Mouse (Mus musculus) midbrain, embryonic 12.5 days (tissue): ENCODE measurements at regions not wholly inside any gene's neighbourhood (a gene's known extent, or its start where the extent isn't known, plus 50 kb on each side); places are given as distances from the start of the nearest gene placed in this dataset.

Experiments used
- ATAC-seq: fragments of 200-750 bp; cut with Nextera tagmentation; 2 replicates; pipeline ENCODE4 v1.8.0; 2017; ENCODE audit warnings: low read depth, moderate TSS enrichment, moderate library complexity; ENCODE audit not compliant: low FRiP score
- H3K27ac ChIP-seq: fragments of 300-500 bp; sonication (generic); replicated peaks from 2 replicates; pipeline ENCODE4 v1.5.1; 2016; ENCODE audit warnings: mild to moderate bottlenecking
- H3K27me3 ChIP-seq: fragments of 300-500 bp; sonication (generic); 2 replicates; pipeline ENCODE4 v1.6.1; 2016; ENCODE audit warnings: mild to moderate bottlenecking
- H3K36me3 ChIP-seq: fragments of 300-500 bp; sonication (generic); 2 replicates; pipeline ENCODE4 v1.6.1; 2016
- H3K4me1 ChIP-seq: fragments of 300-500 bp; sonication (generic); 2 replicates; pipeline ENCODE4 v1.6.1; 2016
- H3K4me2 ChIP-seq: fragments of 300-500 bp; sonication (generic); replicated peaks from 2 replicates; pipeline ENCODE4 v1.6.1; 2016; ENCODE audit warnings: mild to moderate bottlenecking, moderate library complexity
- H3K4me3 ChIP-seq: fragments of 300-500 bp; sonication (generic); 2 replicates; pipeline ENCODE4 v1.5.1; 2016; ENCODE audit warnings: mild to moderate bottlenecking
- H3K9ac ChIP-seq: fragments of 300-500 bp; sonication (generic); replicated peaks from 2 replicates; pipeline ENCODE4 v1.6.1; 2016; ENCODE audit warnings: mild to moderate bottlenecking, moderate library complexity
- H3K9me3 ChIP-seq: fragments of 300-500 bp; sonication (generic); 2 replicates; pipeline ENCODE4 v1.6.1; 2016; ENCODE audit warnings: mild to moderate bottlenecking
- WGBS: fragments of 180-500 bp; shearing (Covaris S2); methylation state at CpG from one replicate; pipeline ENCODE4 v1.1.7; 2016; 5-methylcytosine and 5-hydroxymethylcytosine counted together

- Histone ChIP-seq H3K27me3 (no peaks in the 10 kb centered on the region), H3K9me3 (no peaks in the 10 kb centered on the region), H3K4me3 (no peak overlapping the region), H3K27ac (no peak overlapping the region), H3K4me2 (no peak overlapping the region), H3K4me1 (no peaks in the 10 kb centered on the region), H3K9ac (no peak overlapping the region), H3K36me3 (no peaks in the 10 kb centered on the region)
- WGBS: 87% methylated on average over 7 of the region's 7 CpGs
- ATAC-seq: no peak
Measured at GRCm38 (mm10) chr14:99391700-99392099, 93.2 kb downstream of the Klf5 start.

GRCm38 (mm10) chr14:99392813-99393212 is 94.3 kb downstream of the Klf5 start:
- WGBS: 88% methylated on average over 2 of the region's 2 CpGs
- no peak overlapping the region for H3K4me3 ChIP-seq
- H3K36me3 ChIP-seq: no peaks in the 10 kb centered on the region
- no peak overlapping the region for H3K4me2 ChIP-seq
- no peaks in the 10 kb centered on the region for H3K4me1 ChIP-seq
- H3K9ac ChIP-seq: no peak overlapping the region
- no peak overlapping the region for H3K27ac ChIP-seq
- H3K27me3 ChIP-seq: no peaks in the 10 kb centered on the region
- no peak for ATAC-seq
- no peaks in the 10 kb centered on the region for H3K9me3 ChIP-seq

- WGBS: 93% methylated on average over 8 of the region's 8 CpGs
- H3K9me3 ChIP-seq: no peaks in the 10 kb centered on the region
- no peak for ATAC-seq
Measured at GRCm38 (mm10) chr14:99393611-99394010, 95.1 kb downstream of the Klf5 start.

GRCm38 (mm10) chr14:99403155-99403726 is 104.8 kb downstream of the Klf5 start:
- Histone ChIP-seq H3K27me3 (no peaks in the 10 kb centered on the region), H3K9ac (no peak overlapping the region), H3K9me3 (no peaks in the 10 kb centered on the region), H3K4me2 (no peak overlapping the region), H3K4me3 (no peak overlapping the region), H3K4me1 (no peaks in the 10 kb centered on the region), H3K36me3 (no peaks in the 10 kb centered on the region), H3K27ac (no peak overlapping the region)
- ATAC-seq: no peak
- WGBS: 81% methylated on average over 6 of the region's 6 CpGs

More at GRCm38 (mm10) chr14:99393611-99394010, 95.1 kb downstream of the Klf5 start:
- Histone ChIP-seq H3K4me1 (no peaks in the 10 kb centered on the region), H3K27ac (no peak overlapping the region), H3K4me2 (no peak overlapping the region), H3K9ac (no peak overlapping the region), H3K27me3 (no peaks in the 10 kb centered on the region), H3K36me3 (no peaks in the 10 kb centered on the region), H3K4me3 (no peak overlapping the region)

GRCm38 (mm10) chr14:99405228-99405627 is 106.7 kb downstream of the Klf5 start:
- H3K9me3 ChIP-seq: no peaks in the 10 kb centered on the region
- no peak overlapping the region for H3K4me2 ChIP-seq
- no peak overlapping the region for H3K27ac ChIP-seq
- no peaks in the 10 kb centered on the region for H3K27me3 ChIP-seq
- H3K4me1 ChIP-seq: no peaks in the 10 kb centered on the region
- no peak overlapping the region for H3K4me3 ChIP-seq
- H3K9ac ChIP-seq: no peak overlapping the region
- ATAC-seq: no peak
- WGBS: 81% methylated on average over 5 of the region's 5 CpGs
- no peaks in the 10 kb centered on the region for H3K36me3 ChIP-seq

GRCm38 (mm10) chr14:99411835-99412234 is 113.3 kb downstream of the Klf5 start:
- no peaks in the 10 kb centered on the region for H3K9me3 ChIP-seq
- H3K4me1 ChIP-seq: no peaks in the 10 kb centered on the region
- no peak overlapping the region for H3K4me3 ChIP-seq
- H3K36me3 ChIP-seq: no peaks in the 10 kb centered on the region
- no peak for ATAC-seq
- WGBS: 85% methylated on average over 5 of the region's 5 CpGs
- H3K27me3 ChIP-seq: 0 out of 2 replicates have a peak, but pooled peaks cover under 1% of the 10 kb centered on the region
- H3K4me2 ChIP-seq: no peak overlapping the region
- H3K9ac ChIP-seq: no peak overlapping the region
- H3K27ac ChIP-seq: no peak overlapping the region

- H3K4me2 ChIP-seq: no peak overlapping the region
- H3K27ac ChIP-seq: no peak overlapping the region
- 0 out of 2 replicates have a peak, but pooled peaks cover 2% of the 10 kb centered on the region for H3K27me3 ChIP-seq
- 73% methylated on average over 3 of the region's 3 CpGs for WGBS
- H3K36me3 ChIP-seq: no peaks in the 10 kb centered on the region
- H3K4me3 ChIP-seq: no peak overlapping the region
- H3K9ac ChIP-seq: no peak overlapping the region
- no peak for ATAC-seq
- no peaks in the 10 kb centered on the region for H3K4me1 ChIP-seq
- no peaks in the 10 kb centered on the region for H3K9me3 ChIP-seq
Measured at GRCm38 (mm10) chr14:99416169-99416568, 117.7 kb downstream of the Klf5 start.

- H3K27me3 ChIP-seq: 0 out of 2 replicates have a peak, but pooled peaks cover 2% of the 10 kb centered on the region
- H3K4me2 ChIP-seq: no peak overlapping the region
- H3K4me1 ChIP-seq: no peaks in the 10 kb centered on the region
- no peak for ATAC-seq
- H3K9ac ChIP-seq: no peak overlapping the region
- H3K9me3 ChIP-seq: no peaks in the 10 kb centered on the region
- H3K36me3 ChIP-seq: no peaks in the 10 kb centered on the region
- no peak overlapping the region for H3K4me3 ChIP-seq
- H3K27ac ChIP-seq: no peak overlapping the region
- 95% methylated on average over 5 of the region's 5 CpGs for WGBS
Measured at GRCm38 (mm10) chr14:99418970-99419369, 120.5 kb downstream of the Klf5 start.

- H3K27ac ChIP-seq: no peak overlapping the region
- no peak overlapping the region for H3K9ac ChIP-seq
- H3K4me2 ChIP-seq: no peak overlapping the region
- H3K4me3 ChIP-seq: no peak overlapping the region
- H3K9me3 ChIP-seq: no peaks in the 10 kb centered on the region
- no peaks in the 10 kb centered on the region for H3K36me3 ChIP-seq
- ATAC-seq: no peak
- H3K4me1 ChIP-seq: no peaks in the 10 kb centered on the region
- H3K27me3 ChIP-seq: no peaks in the 10 kb centered on the region
- whole genome bisulfite sequencing: 86% methylated on average over 7 of the region's 7 CpGs
Measured at GRCm38 (mm10) chr14:99423334-99423733, 124.8 kb downstream of the Klf5 start.

GRCm38 (mm10) chr14:99427049-99427448 is 128.6 kb downstream of the Klf5 start:
- no peaks in the 10 kb centered on the region for H3K36me3 ChIP-seq
- no peak overlapping the region for H3K27ac ChIP-seq
- WGBS: 93% methylated on average over 3 of the region's 3 CpGs
- no peak overlapping the region for H3K4me2 ChIP-seq
- ATAC-seq: no peak
- H3K4me3 ChIP-seq: no peak overlapping the region
- no peaks in the 10 kb centered on the region for H3K27me3 ChIP-seq
- no peak overlapping the region for H3K9ac ChIP-seq
- H3K4me1 ChIP-seq: no peaks in the 10 kb centered on the region
- no peaks in the 10 kb centered on the region for H3K9me3 ChIP-seq

GRCm38 (mm10) chr14:99430323-99430722 is 131.8 kb downstream of the Klf5 start:
- ATAC-seq: no peak
- no peaks in the 10 kb centered on the region for H3K4me1 ChIP-seq
- H3K4me2 ChIP-seq: no peak overlapping the region
- no peaks in the 10 kb centered on the region for H3K27me3 ChIP-seq
- no peak overlapping the region for H3K4me3 ChIP-seq
- H3K36me3 ChIP-seq: no peaks in the 10 kb centered on the region
- H3K27ac ChIP-seq: no peak overlapping the region
- H3K9me3 ChIP-seq: no peaks in the 10 kb centered on the region
- no peak overlapping the region for H3K9ac ChIP-seq
- 88% methylated on average over 4 of the region's 4 CpGs for WGBS

- Histone ChIP-seq H3K27me3 (no peaks in the 10 kb centered on the region), H3K9ac (no peak overlapping the region), H3K4me3 (no peak overlapping the region), H3K9me3 (no peaks in the 10 kb centered on the region), H3K27ac (no peak overlapping the region), H3K4me2 (no peak overlapping the region), H3K36me3 (no peaks in the 10 kb centered on the region), H3K4me1 (no peaks in the 10 kb centered on the region)
- WGBS: 90% methylated on average over 7 of the region's 7 CpGs
- no peak for ATAC-seq
Measured at GRCm38 (mm10) chr14:99431697-99432096, 133.2 kb downstream of the Klf5 start.

- Histone ChIP-seq H3K9me3 (no peaks in the 10 kb centered on the region), H3K4me3 (no peak overlapping the region)
- 83% methylated on average over 1 of the region's 1 CpGs for WGBS
Measured at GRCm38 (mm10) chr14:99434645-99435044, 136.2 kb downstream of the Klf5 start.

More at GRCm38 (mm10) chr14:99434645-99435044, 136.2 kb downstream of the Klf5 start:
- H3K4me2 ChIP-seq: no peak overlapping the region
- no peak for ATAC-seq
- H3K27ac ChIP-seq: no peak overlapping the region
- no peaks in the 10 kb centered on the region for H3K36me3 ChIP-seq
- H3K27me3 ChIP-seq: no peaks in the 10 kb centered on the region
- no peaks in the 10 kb centered on the region for H3K4me1 ChIP-seq
- H3K9ac ChIP-seq: no peak overlapping the region
